Mouse (Mus musculus) testis, postnatal 10 days (tissue): ENCODE results near the gene Cacna1d.

Experiments used
- DNase-seq: peaks from one replicate; pipeline ENCODE4 v3.0.0; 2021; ENCODE audit warnings: low spot score

Gene Cacna1d

DNA sequence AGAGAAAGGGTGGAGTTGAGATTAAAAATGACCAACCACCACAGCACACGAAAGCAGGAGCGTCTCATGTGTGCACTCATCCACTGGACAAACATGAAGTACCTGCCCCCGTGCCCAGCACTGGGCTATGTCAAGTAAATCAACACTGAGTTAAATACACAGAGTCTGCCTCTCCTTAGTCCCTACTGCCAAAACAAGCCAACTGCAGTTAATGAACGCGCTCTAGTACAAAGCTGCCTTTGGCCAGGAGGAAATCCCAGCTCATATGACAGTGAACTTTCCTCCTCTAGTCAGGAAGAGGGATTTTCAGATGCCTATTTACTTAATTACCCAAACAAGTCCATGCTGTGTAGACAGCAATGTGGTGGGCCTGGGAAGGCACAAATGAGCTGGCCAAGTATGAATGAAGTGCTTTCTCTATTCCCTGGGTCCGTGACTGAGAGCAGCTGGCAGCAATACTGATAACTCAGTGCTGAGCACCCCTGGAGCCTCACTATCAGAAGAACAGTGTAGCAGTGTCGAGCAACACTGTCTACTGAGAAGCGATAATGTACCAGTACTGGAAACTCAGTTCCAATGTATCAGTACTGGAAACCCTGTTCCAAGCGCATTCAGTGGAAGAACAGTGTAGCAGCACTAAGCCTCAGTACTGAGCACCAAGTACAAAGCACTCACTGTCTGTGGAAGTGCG, 229.5 kb downstream of the Cacna1d start:
- no peak for DNase-seq

DNA sequence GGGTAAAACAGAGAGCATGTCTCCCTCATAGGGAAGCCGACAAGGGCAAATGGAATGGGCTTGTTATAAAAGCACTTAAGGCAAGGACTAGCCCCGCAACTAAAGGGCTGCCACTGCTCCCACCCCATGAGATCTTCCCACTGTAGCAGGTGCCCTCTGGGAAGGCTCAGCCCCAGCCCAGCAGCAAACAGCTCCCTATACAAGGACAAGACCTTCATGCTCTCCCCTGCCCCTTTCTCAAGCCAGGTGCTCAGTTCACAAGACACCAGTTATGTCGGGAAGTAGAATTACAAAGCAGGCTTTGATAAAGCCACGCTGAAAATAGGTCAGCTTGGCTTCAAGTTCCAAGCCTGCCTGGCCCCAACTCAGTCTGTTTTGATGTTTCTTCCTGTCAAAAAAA, 233.6 kb downstream of the Cacna1d start:
- peak; percentile 39 for DNase-seq

DNA sequence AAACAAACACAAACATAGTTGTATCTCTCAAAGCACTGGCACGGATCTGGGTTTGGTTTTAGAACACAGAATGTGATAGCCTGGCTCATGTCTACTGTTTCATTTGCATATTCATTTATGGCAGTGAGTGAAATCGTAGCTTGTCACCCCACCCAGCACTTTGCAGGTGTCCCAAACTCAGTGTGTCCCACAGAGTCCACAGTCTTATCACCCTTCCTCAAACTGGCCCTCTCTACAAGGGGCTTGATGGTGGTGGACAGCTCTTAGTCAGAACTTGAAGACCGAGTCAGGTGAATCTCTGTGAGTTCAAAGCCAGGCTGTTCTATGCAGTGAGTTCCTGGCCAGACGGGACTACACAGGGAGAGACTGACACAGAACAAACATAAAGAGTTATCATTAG, 234.8 kb downstream of the Cacna1d start:
- DNase-seq: no peak

DNA sequence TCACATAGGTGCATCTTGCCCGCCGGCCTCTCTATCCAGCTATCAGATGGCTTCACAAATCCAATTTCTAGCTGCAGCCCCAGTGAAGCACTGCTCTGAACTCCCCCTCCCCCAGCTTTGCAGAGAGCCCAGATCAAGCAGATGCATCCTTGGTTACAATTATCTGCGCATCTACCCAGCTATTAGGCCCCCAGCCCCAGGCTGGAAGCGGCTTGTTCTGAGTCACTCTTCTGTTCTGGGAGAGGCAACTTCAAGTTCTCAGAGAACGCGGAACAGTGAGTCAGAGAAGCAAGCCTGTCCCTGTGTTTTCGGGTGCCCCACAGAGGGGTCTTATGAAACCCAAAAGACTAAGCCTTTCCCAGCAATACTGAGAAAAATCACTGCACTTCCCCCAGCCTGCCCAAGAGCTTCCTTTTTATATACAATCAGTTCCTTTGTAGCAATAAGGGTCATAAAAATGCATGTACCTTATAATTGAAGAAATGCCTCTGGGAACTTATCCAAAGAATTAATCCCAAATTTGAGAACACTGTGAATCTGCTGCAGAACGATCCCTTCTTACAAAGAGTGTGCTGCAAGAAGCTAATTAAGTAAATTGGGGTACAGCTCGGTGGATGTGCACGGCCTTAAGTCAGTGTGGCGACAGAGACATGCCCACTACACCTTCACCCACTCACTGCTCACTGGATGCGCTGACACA, 235.4 kb downstream of the Cacna1d start:
- peak; percentile 33 for DNase-seq

DNA sequence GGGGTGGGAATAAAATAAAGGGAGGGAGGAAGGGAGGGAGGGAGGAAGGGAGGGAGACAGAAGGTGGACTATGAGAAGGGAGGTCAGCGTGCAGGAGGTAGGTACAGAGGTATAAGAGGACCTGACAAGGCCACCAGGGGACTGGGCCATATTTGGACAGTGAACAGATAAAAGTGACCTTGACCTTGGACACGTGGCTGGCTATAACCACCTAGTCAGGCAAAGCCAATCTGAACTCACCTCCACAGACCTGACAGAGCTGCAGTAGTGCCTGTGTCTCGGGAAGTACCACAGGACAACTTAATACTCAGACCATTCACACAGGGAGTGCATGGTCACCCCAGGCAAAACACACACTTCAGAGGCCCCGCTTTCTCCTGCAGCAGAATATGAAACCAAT, 236.5 kb downstream of the Cacna1d start:
- no peak for DNase-seq

DNA sequence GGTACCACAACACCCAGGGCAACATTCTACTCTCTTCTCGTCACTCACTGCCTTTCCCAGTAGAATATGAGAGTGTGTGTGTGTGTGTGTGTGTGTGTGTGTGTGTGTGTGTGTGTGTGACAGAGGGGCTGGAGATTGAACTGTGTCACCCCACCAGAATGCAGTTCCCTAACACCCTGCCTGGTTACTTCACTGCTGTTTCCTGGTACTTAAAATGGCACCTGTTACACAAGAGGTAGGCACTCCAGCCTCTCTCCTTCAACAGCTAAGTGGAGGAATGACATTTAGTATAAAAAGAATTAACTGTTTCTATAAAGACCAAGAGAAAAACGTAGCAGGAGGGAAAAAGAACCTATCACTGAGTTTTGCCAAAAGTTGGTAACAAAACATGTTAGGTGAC, 238.4 kb downstream of the Cacna1d start:
- no peak for DNase-seq

DNA sequence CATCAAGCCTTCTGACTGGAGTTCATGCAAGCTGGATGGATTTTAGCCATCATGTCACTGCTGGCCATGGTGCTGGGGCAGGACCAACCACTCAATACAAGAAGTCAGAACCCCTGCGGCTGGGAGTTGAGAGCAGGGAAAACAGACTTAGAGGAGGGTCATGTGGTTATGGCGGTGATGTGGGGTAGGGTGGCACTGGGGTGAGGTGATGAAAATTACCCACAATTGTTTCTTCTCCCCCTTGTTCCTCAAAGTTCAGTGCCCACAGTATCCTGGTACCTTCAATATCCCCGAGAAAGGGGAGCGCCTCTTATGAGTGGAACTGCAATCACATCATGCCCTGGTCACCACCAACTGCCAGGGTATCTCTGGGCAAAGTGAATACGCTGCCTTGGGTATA, 239.9 kb downstream of the Cacna1d start:
- DNase-seq: peak; percentile 19

DNA sequence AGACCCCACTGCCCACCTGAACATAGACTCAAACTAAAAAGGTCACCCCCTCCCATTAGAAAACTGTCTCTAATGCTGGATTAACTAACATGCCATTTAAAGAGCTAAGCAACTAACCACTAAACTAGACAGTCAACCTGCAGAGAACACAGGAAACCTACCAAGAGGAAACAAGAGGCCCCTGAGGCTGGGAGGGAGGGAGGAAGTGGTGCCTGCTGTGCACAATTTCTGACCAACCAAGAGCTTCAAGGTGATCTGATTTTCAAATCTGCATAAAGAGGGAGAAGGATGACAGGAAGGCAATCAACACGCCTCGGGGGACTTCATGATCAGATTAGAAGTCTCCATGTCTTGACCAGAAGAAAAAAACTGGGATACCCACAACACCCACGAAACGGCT, 241.7 kb downstream of the Cacna1d start:
- DNase-seq: peak; percentile 19

DNA sequence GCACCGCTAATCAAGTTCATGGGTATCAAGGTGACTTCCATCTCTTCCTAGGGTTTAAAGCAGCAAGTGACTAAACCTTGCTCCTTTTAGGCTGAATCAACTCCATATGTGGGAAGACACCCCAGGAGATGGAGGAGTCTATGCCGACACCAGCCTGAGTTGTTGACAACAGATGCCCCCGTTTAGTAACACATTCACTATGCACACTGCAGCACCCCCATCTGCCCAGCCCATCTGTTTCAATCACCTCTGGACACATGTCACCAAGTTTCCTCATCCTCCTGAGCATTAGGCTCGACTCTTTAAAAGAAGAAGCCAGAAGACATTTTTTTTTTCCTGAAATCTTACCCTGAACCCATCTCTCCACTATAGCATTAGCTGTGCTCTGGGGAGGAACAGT, 242.4 kb downstream of the Cacna1d start:
- DNase-seq: peak; percentile 16

DNA sequence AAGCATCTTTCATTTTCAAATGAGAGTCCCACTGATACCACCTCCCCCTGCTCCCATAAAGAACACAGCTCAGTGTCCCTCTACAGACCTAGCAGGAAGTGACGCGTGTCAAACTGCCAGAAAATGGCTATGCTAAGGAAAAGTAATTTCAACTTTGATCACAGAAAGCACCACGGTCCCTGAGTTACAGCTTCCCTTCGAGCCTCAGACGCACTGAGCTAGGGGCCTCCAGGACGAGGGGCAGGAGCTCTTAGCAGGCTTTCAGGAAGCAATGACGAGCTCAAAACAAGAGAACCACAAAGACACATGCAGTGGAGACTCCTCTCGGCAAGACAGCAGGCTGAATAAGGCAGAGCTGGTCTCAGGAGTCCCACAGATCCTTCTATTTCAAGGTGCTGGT, 243.1 kb downstream of the Cacna1d start:
- peak; percentile 31 for DNase-seq

DNA sequence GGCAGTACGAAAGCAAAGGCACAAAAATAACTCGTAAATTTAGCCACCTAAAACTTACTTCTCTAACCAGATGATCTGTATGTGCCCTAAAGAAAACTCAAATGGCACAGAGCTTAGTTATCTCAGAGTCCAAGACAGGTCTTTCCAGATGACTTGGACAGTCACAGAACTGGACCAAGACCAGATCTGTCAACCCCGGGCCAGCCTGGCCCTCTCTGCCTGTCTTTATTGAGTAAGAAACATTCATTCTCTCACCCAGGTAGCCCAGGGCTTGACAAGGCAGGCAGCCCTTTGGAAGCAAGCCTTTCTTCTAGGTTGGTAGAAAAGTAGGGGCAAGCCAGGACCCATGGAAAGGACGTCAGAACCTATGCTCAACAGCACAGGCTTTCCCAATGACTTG, 243.6 kb downstream of the Cacna1d start:
- DNase-seq: peak; percentile 35

DNA sequence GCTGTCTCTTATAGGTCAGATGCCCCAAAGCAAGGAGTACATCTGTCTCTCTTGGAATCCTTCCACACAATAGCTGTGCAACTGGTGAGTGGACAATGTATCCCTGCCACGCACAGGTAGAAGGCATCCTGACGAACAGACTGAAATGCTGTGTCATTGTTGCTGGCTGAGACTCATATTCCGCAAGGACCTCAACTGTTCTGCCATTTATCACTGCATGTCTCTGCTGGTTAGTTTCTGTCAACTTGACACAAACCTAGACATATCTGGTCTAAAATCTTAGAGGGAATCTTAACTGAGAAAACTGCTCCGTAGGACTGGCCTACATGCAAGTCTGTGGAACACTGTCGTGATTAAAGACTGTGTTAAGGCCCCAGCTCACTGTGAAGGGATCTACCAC, 246.5 kb downstream of the Cacna1d start:
- DNase-seq: peak; percentile 28

DNA sequence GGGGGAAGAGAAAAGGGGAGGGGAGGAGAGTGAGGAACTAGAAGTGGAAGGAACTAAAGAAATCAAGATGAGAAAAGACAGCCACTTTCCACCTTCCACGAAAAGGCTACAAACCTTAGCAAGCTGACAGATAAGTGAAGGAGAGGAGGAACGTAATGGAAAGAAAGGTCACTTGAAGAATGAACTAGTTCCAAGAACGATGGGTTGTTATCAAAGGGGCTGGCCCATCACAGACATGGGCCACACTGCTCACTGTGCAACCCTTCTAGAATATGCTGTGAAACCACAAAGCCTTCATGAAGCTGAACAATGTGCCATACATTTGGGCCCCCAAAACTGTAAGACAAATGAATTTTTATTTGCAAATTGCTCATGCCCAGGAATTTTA, 248.4 kb downstream of the Cacna1d start:
- no peak for DNase-seq

DNA sequence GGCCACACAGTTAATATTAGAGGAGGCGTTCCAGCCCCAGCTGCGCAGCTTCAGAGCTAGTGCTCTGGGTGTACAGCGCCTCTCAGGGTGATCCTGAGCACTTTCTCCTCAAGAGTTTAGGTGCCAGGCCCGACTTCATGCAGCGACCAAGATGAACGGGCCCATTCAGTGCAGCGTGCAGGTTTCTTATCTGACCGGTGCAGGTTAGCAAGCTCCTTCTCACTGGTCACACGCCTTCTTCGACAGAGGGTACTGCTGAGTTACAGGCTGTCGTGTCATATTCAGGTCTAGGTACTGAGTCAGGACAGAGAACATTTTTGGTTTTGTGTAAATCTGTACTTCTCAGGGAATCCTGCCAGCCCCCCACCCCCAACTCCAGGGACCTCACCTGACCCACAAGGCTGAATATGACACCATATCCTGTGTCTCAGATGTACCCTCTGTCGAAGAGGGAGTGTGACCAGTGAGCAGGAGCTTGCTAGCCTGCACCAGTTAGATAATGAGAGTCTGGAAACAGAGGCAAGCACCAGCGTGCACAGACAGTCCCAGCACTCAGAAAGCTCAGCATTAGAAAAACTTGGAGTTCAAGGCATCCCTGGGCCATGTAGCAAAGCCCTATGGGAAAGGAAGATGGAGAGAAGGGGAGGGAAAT, 249.0 kb downstream of the Cacna1d start:
- peak; percentile 36 for DNase-seq

DNA sequence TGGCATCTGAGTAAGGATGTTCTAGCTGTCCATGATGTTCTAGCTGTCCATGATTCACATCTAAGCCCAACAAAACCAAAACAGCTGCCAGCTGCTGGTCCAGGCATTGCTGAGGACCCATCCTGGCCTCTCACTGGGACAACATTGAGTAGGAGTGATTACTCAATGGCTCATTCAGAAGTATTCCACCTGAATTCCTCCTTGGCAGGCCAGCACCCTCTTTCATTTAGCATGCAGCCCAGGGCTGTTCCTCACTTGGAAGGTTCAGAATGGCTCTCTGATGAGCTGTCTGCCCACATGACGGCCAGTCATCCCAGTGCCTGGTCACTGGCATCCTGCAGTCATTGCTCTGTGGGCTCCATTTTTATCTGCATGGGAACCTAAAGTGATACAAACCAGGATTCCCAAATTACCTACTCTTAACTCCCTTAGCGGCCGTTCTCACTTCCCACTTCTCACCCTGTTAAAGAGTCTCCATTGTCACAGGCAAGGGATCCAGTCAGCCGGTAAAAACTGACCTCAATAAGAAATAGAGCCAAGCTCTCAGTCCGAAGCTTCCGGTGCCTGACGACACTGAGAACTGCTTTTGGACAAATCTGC, 250.2 kb downstream of the Cacna1d start:
- DNase-seq: peak; percentile 19

DNA sequence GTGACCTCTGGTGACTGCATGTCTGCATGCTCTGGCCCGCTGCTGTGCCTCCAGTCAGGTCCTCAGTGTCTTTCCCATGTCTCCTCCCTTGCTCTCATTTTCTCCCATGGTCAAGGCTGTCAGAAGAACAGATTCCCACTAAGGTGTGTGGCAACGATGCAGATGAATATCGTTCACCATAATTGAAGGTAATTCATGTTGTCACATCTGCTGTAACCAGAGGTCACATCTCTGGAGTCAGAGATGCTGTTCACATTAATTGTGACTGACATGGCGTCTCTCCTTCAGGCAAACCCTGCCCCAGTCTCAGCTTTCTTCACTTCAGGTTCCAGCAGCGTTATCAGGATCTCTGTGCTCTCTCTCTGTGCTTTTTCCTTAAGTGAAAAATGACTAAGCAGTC, 252.4 kb downstream of the Cacna1d start:
- peak; percentile 25 for DNase-seq

DNA sequence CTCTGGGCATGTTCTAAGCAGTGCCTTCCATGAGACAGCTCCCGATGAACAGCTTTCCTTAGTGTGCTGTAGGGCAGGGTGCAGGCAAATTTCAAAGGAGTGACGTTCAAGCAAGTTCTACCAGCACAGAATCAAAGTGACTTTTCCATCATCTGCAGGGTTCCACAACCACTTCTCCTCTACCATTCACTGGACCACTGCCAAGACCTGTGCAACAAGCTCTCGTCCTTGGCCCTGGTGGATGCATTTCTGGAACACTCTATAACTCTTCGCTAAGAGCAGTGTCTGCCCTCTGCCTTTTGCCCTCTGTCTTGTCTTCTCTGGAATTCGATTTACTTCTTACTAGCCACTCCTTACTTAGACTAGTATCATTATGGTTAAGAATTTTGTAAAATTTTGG, 266.1 kb downstream of the Cacna1d start:
- peak; percentile 42 for DNase-seq

DNA sequence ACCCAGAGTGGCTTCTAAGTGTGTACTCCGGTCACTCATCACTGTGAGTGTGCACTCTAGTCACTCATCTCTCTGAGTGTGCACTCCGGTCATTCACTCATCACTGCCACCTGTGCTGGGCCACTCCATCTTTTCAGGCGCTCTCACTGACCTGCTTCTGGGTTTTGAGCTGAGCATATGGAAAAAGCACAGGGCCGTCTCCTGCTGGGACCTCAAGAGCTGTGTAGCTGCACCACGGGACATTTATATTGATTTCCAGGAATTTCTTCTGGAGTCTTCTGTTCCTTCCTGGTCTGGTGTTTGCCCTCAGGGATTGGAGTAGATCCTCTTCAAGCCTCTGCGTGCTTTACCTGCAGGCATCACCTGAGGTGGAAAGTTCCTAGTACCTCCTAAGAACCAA, 269.2 kb downstream of the Cacna1d start:
- peak; percentile 19 for DNase-seq

DNA sequence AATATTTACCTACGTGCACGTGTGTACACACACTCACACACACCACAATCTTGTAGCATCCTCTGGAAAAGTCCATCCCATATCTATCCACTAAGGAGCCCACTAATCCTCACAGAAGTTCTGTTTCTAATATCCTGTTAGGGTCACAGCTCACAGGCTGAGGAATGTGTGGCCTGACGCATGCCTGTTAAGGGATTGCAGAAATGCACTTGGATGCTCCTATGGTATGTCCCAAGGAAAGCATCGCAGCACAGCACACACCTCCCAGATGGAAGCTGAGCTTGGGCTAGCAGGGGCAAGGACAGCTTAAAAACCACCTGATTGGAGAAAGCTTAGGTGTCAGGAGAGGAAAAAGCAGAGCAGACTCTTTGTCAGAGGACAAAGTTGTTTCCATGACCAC, 271.4 kb downstream of the Cacna1d start:
- DNase-seq: no peak

DNA sequence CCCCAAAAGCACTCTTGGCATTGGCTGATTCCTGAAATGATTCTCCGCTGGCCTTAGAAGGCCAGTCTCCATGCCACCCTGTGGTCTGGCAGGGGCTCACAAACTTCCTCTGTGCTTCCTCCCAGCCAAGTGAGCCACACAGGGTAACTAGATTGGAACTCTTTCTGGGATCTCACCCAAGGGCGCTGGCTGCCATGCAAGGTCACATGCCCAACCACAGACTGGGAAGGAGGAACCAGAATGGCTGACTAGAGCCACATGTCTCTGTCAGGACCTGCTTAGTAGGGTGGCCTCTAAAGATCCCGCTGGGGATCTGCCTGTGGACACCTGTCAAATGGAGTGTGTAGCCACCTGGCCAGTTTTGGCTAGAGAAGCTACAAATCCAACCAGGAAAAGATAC, 273.1 kb downstream of the Cacna1d start:
- DNase-seq: no peak

DNA sequence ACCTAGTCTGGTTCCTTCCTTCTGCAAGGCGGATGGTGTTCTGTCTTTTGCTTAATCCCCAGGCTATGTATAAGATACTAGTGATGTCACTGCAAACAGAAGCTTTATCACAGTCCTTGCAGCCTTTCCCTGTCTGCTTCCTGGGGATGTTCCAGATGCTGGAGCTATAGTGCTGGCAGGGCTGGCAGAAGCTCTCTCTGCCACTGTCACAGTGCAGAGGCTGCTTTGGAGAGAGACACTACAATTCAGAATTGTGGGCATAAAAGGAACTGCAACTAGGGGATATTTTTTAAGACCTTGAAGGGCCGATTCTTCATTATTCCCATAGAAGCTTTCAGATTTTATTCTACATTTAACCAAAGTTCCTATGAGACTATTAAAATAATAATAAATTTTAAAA, 274.1 kb downstream of the Cacna1d start:
- DNase-seq: no peak

DNA sequence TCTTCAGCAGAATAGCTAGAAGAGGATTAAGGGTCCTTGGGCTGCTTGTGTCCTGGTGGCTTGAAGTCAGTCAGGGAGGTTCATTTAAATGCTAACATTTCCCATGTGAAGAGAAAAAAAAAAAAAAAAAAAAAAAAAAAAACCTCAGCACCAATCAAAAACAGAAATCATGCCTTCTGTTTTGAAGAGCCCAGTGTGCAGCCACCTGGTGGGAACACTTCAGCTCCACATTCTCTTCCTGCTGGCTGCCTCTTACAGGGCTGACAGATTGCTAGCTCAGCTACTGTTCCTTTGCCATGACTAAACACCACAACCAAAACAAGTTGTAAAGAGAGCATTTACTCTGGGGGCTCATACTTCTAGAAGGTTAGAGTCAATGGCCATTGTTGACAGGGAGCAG, 283.1 kb downstream of the Cacna1d start:
- no peak for DNase-seq

DNA sequence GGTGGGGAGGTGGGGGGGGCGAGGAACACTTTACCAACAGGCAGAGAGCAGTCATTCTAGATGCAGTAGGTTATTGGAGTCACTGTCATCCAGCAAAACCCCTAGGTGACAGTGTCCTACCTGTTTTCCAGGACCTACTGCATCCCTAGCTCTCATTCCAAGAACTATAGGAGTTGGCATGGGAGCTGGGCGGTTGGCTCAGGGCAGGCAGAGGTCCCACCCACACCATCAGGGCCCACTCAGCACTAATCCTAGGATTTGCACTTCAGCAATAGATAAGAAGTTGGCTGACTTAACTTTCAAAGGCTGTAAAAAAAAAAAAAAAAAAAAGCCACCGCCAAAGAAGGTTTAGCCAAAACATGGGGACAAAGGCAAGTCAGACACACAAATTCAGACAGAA, 285.4 kb downstream of the Cacna1d start:
- DNase-seq: no peak
